Mouse (Mus musculus) lung, embryonic 16.5 days (tissue): Measurements from ENCODE around the gene Spag16. TPM values are rescaled to one million over a fixed set of nuclear protein-coding genes. Genes with fewer than 3 reads are reported as not detected.
"Not testable (repeated sequence)": the region's sequence is repeated elsewhere in the genome, so short reads cannot be mapped to it uniquely, and the experiment has no call there.

ENCODE experiments used
- ATAC-seq: fragments of 200-750 bp; cut with Nextera tagmentation; 2 replicates; pipeline ENCODE4 v1.8.0; 2017; ENCODE audit warnings: low read depth, mild to moderate bottlenecking, moderate library complexity
- H3K27ac ChIP-seq: fragments of 300-500 bp; sonication (generic); 2 replicates; pipeline ENCODE4 v1.5.1; 2014; ENCODE audit warnings: mild to moderate bottlenecking, control low read depth, low read length
- H3K27me3 ChIP-seq: fragments of 300-500 bp; sonication (generic); 2 replicates; pipeline ENCODE4 v1.6.1; 2014; ENCODE audit warnings: low read depth, low read length, mixed read lengths; ENCODE audit not compliant: control insufficient read depth, insufficient read depth
- H3K36me3 ChIP-seq: fragments of 300-500 bp; sonication (generic); 2 replicates; pipeline ENCODE4 v1.6.1; 2014; ENCODE audit warnings: low read length; ENCODE audit not compliant: control insufficient read depth, insufficient read depth
- H3K4me1 ChIP-seq: fragments of 300-500 bp; sonication (generic); replicated peaks from 2 replicates; pipeline ENCODE4 v1.6.1; 2014; ENCODE audit warnings: low read length, mixed read lengths; ENCODE audit not compliant: control insufficient read depth, insufficient read depth
- H3K4me2 ChIP-seq: fragments of 300-500 bp; sonication (generic); 2 replicates; pipeline ENCODE4 v1.6.1; 2014; ENCODE audit warnings: low read depth, low read length, control low read depth
- H3K4me3 ChIP-seq: fragments of 300-500 bp; sonication (generic); 2 replicates; pipeline ENCODE4 v1.5.1; 2014; ENCODE audit warnings: mild to moderate bottlenecking, low read length, control low read depth
- H3K9ac ChIP-seq: fragments of 300-500 bp; sonication (generic); 2 replicates; pipeline ENCODE4 v1.6.1; 2014; ENCODE audit warnings: low read length, control low read depth
- H3K9me3 ChIP-seq: fragments of 300-500 bp; sonication (generic); 2 replicates; pipeline ENCODE4 v1.6.1; 2016; ENCODE audit warnings: low read length; ENCODE audit not compliant: control insufficient read depth
- whole genome bisulfite sequencing: fragments of 180-500 bp; shearing (Covaris S2); extraction: QIAGEN DNeasy Blood & Tissue Kit; methylation state at CpG from one replicate; pipeline ENCODE4 v1.1.7; 2014; 5-methylcytosine and 5-hydroxymethylcytosine counted together
- polyA plus RNA-seq: library from polyadenylated mRNA; unstranded; fragments of >200 nt; fragmentation: Nextera tagmentation; extraction: Ambion mirVana; gene quantifications from 2 replicates; pipeline ENCODE4 v1.2.1, GENCODE M21; 2015

The Spag16 gene
- polyA plus RNA-seq, 1 experiment from 2014 or later, result 2.2 TPM

- no peaks in the 10 kb centered on the region for H3K4me1 ChIP-seq
- no peak overlapping the region for H3K9ac ChIP-seq
- H3K36me3 ChIP-seq, result no peaks in the 10 kb centered on the region
- 66% methylated on average over 7 of the region's 7 CpGs for WGBS
- H3K4me3 ChIP-seq, result no peak overlapping the region
- no peak overlapping the region for H3K4me2 ChIP-seq
- ATAC-seq, result no peak
- H3K27me3 ChIP-seq, result no peaks in the 10 kb centered on the region
- no peaks in the 10 kb centered on the region for H3K9me3 ChIP-seq
- no peak overlapping the region for H3K27ac ChIP-seq
Measured at GRCm38 (mm10) chr1:69828872-69829479, 2.2 kb downstream of the Spag16 start.

DNA sequence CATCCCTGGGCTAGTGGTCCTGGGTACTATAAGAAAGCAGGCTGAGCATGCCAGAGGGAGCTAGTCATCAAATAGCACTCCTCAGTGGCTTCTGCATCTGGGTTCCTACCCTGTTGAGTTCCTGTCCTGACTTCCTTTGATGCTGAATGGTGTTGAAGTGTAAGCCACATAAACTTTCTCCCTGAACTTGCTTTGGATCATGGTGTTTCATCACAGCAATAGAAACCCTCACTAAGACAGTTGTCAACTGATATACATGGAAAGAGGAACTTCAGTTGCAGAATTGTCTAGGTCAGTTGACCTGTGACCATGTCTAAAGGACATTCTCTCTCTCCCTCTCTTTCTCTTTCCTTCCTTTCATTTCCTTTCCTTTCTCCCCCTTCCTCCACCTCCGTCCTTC lies 3.8 kb downstream of the Spag16 start:
- ATAC-seq, result no peak
- 69% methylated on average over 1 of the region's 1 CpGs for WGBS
- Histone ChIP-seq H3K4me2 (no peak overlapping the region), H3K4me3 (no peak overlapping the region), H3K36me3 (no peaks in the 10 kb centered on the region), H3K9ac (no peak overlapping the region), H3K4me1 (no peaks in the 10 kb centered on the region), H3K27ac (no peak overlapping the region), H3K27me3 (no peaks in the 10 kb centered on the region), H3K9me3 (no peaks in the 10 kb centered on the region)

DNA sequence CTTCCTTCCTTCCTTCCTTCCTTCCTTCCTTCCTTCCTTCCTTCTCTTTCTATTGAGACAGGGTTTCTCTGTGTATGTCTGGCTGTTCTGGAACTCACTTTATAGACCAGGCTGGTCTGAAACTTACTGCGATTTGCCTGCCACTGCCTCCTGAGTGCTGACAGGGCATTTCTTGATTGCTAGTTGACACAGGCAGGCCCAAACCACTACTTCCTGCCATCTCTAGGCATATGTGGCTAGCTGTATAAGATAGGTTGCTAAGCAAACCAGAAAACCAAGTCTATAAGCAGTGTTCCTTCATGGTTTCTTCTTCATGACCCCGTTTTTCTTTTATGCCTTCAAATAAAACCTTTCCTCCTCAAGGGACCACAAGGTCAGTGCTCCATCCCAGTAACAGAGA lies 4.2 kb downstream of the Spag16 start:
- no peaks in the 10 kb centered on the region for H3K9me3 ChIP-seq
- H3K4me1 ChIP-seq, result no peaks in the 10 kb centered on the region
- H3K27ac ChIP-seq, result no peak overlapping the region
- no peaks in the 10 kb centered on the region for H3K36me3 ChIP-seq
- WGBS, result 87% methylated on average over 2 of the region's 2 CpGs
- ATAC-seq, result no peak
- no peak overlapping the region for H3K4me3 ChIP-seq
- H3K27me3 ChIP-seq, result no peaks in the 10 kb centered on the region
- no peak overlapping the region for H3K9ac ChIP-seq
- no peak overlapping the region for H3K4me2 ChIP-seq

- H3K9me3 ChIP-seq, H3K9ac ChIP-seq, H3K27ac ChIP-seq, ATAC-seq, H3K4me3 ChIP-seq, H3K36me3 ChIP-seq, H3K4me1 ChIP-seq, H3K4me2 ChIP-seq, H3K27me3 ChIP-seq: not testable (repeated sequence)
- WGBS, result 74% methylated on average over 4 of the region's 4 CpGs
Measured at GRCm38 (mm10) chr1:69833476-69833875, 6.7 kb downstream of the Spag16 start.

GRCm38 (mm10) chr1:69853436-69853835 lies 26.7 kb downstream of the Spag16 start:
- 42% methylated on average over 7 of the region's 7 CpGs for WGBS
- no peak overlapping the region for H3K27ac ChIP-seq

GRCm38 (mm10) chr1:69867776-69868175 lies 41.0 kb downstream of the Spag16 start:
- ATAC-seq, result no peak
- H3K9me3 ChIP-seq, result no peaks in the 10 kb centered on the region
- H3K4me3 ChIP-seq, result no peak overlapping the region
- H3K27ac ChIP-seq, result no peak overlapping the region
- H3K4me1 ChIP-seq, result no peaks in the 10 kb centered on the region
- no peaks in the 10 kb centered on the region for H3K27me3 ChIP-seq
- H3K9ac ChIP-seq, result no peak overlapping the region
- 81% methylated on average over 4 of the region's 4 CpGs for WGBS
- no peak overlapping the region for H3K4me2 ChIP-seq
- no peaks in the 10 kb centered on the region for H3K36me3 ChIP-seq

More at GRCm38 (mm10) chr1:69853436-69853835, 26.7 kb downstream of the Spag16 start:
- H3K9ac ChIP-seq, result no peak overlapping the region
- no peak for ATAC-seq
- H3K4me1 ChIP-seq, result no peaks in the 10 kb centered on the region
- 0 out of 2 replicates have a peak overlapping the region, but pooled peaks have one; percentile 6 for H3K4me2 ChIP-seq
- H3K36me3 ChIP-seq, result no peaks in the 10 kb centered on the region
- H3K4me3 ChIP-seq, result no peak overlapping the region
- no peaks in the 10 kb centered on the region for H3K9me3 ChIP-seq
- H3K27me3 ChIP-seq, result no peaks in the 10 kb centered on the region

- no peaks in the 10 kb centered on the region for H3K9me3 ChIP-seq
- ATAC-seq, result no peak
- no peaks in the 10 kb centered on the region for H3K27me3 ChIP-seq
- H3K9ac ChIP-seq, result no peak overlapping the region
- no peaks in the 10 kb centered on the region for H3K4me1 ChIP-seq
- H3K4me3 ChIP-seq, result no peak overlapping the region
- no peak overlapping the region for H3K27ac ChIP-seq
- WGBS, result 32% methylated on average over 3 of the region's 3 CpGs
- H3K36me3 ChIP-seq, result no peaks in the 10 kb centered on the region
- no peak overlapping the region for H3K4me2 ChIP-seq
Measured at GRCm38 (mm10) chr1:69956606-69957005, 129.8 kb downstream of the Spag16 start.

DNA sequence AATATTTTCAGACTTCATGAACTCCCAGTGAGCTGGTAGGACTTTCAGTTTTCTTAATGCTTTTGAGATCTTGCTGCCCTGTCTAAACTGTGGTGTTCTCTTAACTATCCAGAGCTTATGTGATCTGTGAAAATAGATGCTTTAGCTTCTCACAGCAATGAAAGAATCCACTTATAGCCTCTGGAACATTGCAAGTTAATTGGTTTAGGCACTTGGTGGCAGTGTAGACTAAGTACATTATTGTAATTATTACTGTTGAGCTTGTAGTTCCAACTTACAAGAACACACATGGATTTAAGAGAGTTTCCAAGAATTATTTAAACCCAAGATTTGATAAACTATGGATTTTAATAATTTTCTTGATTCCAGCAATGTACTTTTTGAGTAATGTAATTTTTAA lies 170.1 kb downstream of the Spag16 start:
- H3K9ac ChIP-seq, result no peak overlapping the region
- H3K36me3 ChIP-seq, result no peaks in the 10 kb centered on the region
- no peaks in the 10 kb centered on the region for H3K27me3 ChIP-seq
- H3K4me1 ChIP-seq, result no peaks in the 10 kb centered on the region
- no peak overlapping the region for H3K4me3 ChIP-seq
- H3K4me2 ChIP-seq, result no peak overlapping the region
- H3K27ac ChIP-seq, result no peak overlapping the region
- no peaks in the 10 kb centered on the region for H3K9me3 ChIP-seq
- ATAC-seq, result no peak

DNA sequence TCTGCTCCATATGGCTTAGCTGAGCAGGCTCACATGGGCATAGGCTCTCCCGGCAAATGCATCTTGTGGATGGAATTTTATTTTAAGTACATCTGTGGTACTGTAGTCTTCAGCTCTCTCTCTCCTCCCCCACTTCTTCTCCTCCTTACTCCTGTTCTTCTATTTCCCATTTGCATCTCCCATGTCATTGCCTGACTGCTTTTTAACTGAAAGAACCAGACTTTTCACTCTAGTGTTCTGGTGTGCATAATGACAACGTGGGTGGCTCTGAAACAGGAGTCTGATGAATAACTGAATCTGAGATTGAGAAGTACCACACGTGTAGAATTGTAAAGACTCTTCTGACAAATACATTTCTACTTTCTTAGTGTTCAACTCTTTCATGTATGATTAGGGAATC lies 186.2 kb downstream of the Spag16 start:
- no peak overlapping the region for H3K4me2 ChIP-seq
- H3K4me1 ChIP-seq, result no peaks in the 10 kb centered on the region
- no peak overlapping the region for H3K27ac ChIP-seq
- H3K36me3 ChIP-seq, result no peaks in the 10 kb centered on the region
- no peak for ATAC-seq
- no peak overlapping the region for H3K9ac ChIP-seq
- no peak overlapping the region for H3K4me3 ChIP-seq
- WGBS, result 79% methylated on average over 3 of the region's 3 CpGs
- no peaks in the 10 kb centered on the region for H3K27me3 ChIP-seq
- no peaks in the 10 kb centered on the region for H3K9me3 ChIP-seq

DNA sequence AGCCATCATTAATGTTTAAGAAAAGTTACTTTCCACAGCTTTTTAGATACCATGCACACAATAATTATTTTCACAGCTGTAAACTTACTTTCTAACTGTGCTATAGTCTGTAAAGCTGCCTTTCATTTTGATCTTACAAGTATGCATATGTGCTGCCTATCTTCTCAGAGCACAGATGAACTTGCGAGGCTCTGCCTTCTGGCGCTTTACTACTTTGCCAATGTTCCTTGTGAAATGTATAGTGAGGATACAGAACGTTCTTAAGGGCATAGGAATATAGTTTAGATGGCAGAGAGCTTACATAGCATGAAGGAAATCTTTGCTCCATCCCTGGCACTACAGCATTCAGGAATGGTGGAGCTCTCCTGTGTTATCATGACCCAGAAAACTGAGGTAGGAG lies 210.6 kb downstream of the Spag16 start:
- WGBS, result 75% methylated on average over 3 of the region's 3 CpGs
- H3K4me1 ChIP-seq, result no peaks in the 10 kb centered on the region
- no peaks in the 10 kb centered on the region for H3K27me3 ChIP-seq
- no peak overlapping the region for H3K9ac ChIP-seq
- H3K9me3 ChIP-seq, result no peaks in the 10 kb centered on the region
- H3K27ac ChIP-seq, result no peak overlapping the region
- H3K4me3 ChIP-seq, result no peak overlapping the region
- no peak for ATAC-seq
- no peaks in the 10 kb centered on the region for H3K36me3 ChIP-seq
- no peak overlapping the region for H3K4me2 ChIP-seq
